Mouse (Mus musculus): Measurements from ENCODE around the gene Daxx. TPM values are rescaled to one million over a fixed set of nuclear protein-coding genes. Genes with fewer than 3 reads are reported as not detected.
A peak's percentile ranks its signal among the peaks of the same experiment; 100 is the strongest.

Gene Daxx
- total and polyA plus RNA-seq, 2 experiments from 2014 or later = 19.3 to 20.0 TPM

DNA sequence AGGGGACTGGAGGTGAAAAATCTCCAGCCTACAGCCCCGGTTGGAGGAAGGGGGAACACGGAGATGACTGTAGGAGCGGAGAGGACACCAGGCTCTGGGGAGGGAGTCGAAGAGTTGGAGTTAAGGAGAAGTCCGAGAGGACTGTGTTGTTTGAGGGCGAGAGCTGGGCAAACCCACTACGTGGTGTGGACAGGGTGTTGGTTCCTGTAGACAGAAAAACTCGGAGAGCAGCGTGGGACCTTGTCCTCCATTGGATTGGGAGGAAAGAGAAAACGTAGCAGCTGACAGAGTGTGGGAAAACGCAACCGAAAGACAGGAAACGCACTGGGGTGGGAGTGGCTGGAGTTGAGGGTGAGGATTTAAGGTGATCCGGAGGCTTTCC lies 646 bp downstream of the Daxx start:
- Histone ChIP-seq H3K4me1 (ENCODE audit: control insufficient read depth, insufficient read depth) (peaks cover 8% of the 10 kb centered on the region), H3K4me2 (ENCODE audit: low read depth, low read length) (peak overlapping the region; percentile 83), H3K9ac (replicated peaks; ENCODE audit: low read depth, low read length) (peak overlapping the region; percentile 84), H3K27ac (ENCODE audit: low read depth) (peak overlapping the region; percentile 96), H3K27me3 (ENCODE audit: control insufficient read depth, insufficient read depth, low read length) (no peaks in the 10 kb centered on the region), H3K4me3 (ENCODE audit: low read depth, low read length) (peak overlapping the region; percentile 93), H3K9me3 (replicated peaks; ENCODE audit: control insufficient read depth, low read length) (no peaks in the 10 kb centered on the region), H3K36me3 (replicated peaks; ENCODE audit: control insufficient read depth, insufficient read depth, low read length) (peaks cover 41% of the 10 kb centered on the region)
- no peak for ATAC-seq (ENCODE audit: insufficient read depth, low read depth)
- no peak for TF ChIP-seq EP300 (IDR thresholded peaks at IDR 0.05; ENCODE audit: low read depth)
- no peak for TF ChIP-seq CTCF (IDR thresholded peaks at IDR 0.05; ENCODE audit: low read depth)
- WGBS = under 1% methylated on average over 14 of the region's 14 CpGs
- peak; percentile 21 for DNase-seq (ENCODE audit: low spot score)

DNA sequence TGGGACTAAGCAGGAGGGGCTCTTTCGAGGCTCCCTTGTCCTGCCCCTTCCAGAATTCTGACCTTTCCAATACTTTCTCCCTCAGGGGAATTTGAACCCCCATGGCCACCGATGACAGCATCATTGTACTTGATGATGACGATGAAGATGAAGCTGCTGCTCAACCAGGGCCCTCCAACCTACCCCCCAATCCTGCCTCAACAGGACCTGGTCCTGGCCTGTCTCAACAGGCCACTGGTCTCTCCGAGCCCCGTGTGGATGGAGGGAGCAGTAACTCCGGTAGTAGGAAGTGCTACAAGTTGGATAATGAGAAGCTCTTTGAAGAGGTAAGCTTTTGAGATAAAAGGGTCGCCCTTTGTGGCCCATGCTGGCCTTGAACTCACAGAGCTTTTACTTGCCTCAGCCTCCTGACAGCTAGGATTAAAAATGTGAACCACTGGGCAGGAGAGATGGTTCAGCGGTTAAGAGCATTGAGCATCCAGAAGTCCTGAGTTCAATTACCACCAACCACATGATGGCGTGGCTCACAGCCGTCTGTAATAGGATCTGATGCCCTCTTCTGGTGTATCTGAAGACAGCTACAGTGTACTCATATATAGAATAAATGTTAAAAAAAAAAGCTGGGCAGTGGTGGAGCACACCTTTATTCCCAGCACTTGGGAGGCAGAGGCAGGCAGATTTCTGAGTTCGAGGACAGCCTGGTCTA lies 1.3 kb downstream of the Daxx start:
- no peak for ATAC-seq (ENCODE audit: insufficient read depth, low read depth)
- Histone ChIP-seq H3K9me3 (replicated peaks; ENCODE audit: control insufficient read depth, low read length) (no peaks in the 10 kb centered on the region), H3K36me3 (replicated peaks; ENCODE audit: control insufficient read depth, insufficient read depth, low read length) (peaks cover 45% of the 10 kb centered on the region), H3K4me3 (ENCODE audit: low read depth, low read length) (peak overlapping the region; percentile 93), H3K27ac (ENCODE audit: low read depth) (peak overlapping the region; percentile 96), H3K4me2 (ENCODE audit: low read depth, low read length) (peak overlapping the region; percentile 83), H3K9ac (replicated peaks; ENCODE audit: low read depth, low read length) (peak overlapping the region; percentile 84; the same call in 1 of the 2 replicates), H3K4me1 (ENCODE audit: control insufficient read depth, insufficient read depth) (peaks cover 8% of the 10 kb centered on the region), H3K27me3 (ENCODE audit: control insufficient read depth, insufficient read depth, low read length) (no peaks in the 10 kb centered on the region)
- no peak for DNase-seq (ENCODE audit: low spot score)
- TF ChIP-seq CTCF (IDR thresholded peaks at IDR 0.05; ENCODE audit: low read depth) = no peak
- no peak for TF ChIP-seq EP300 (IDR thresholded peaks at IDR 0.05; ENCODE audit: low read depth)
- 39% methylated on average over 11 of the region's 11 CpGs for whole genome bisulfite sequencing

DNA sequence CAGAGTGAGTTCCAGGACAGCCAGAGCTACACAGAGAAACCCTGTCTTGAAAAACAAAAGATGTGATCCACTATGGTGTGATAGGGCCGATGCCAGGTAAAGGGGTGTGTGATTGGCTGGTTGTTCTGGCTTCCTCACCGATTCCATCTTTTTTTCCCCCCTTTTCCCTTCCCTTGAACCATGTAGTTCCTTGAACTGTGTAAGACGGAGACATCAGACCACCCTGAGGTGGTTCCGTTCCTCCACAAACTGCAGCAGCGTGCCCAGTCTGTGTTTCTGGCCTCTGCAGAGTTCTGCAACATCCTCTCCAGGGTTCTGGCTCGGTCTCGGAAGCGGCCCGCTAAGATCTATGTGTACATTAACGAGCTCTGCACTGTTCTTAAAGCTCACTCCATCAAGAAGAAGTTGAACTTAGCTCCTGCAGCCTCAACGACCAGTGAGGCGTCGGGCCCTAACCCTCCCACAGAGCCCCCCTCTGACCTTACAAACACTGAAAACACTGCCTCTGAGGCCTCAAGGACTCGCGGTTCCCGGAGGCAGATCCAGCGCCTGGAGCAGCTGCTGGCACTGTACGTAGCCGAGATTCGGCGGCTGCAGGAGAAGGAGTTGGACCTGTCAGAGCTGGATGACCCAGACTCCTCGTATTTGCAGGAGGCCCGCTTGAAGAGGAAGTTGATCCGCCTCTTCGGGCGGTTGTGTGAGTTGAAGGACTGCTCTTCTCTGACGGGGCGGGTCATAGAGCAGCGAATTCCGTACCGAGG lies 2.0 kb downstream of the Daxx start:
- no peak overlapping the region for H3K27ac ChIP-seq (ENCODE audit: low read depth)
- no peak overlapping the region for H3K4me2 ChIP-seq (ENCODE audit: low read depth, low read length)
- no peak for TF ChIP-seq EP300 (IDR thresholded peaks at IDR 0.05; ENCODE audit: low read depth)
- no peak for TF ChIP-seq CTCF (IDR thresholded peaks at IDR 0.05; ENCODE audit: low read depth)
- H3K4me3 ChIP-seq (ENCODE audit: low read depth, low read length) = no peak overlapping the region
- DNase-seq (ENCODE audit: low spot score) (no peak), ATAC-seq (ENCODE audit: insufficient read depth, low read depth) (no peak)
- peaks cover 45% of the 10 kb centered on the region for H3K36me3 ChIP-seq (replicated peaks; ENCODE audit: control insufficient read depth, insufficient read depth, low read length)
- H3K4me1 ChIP-seq (ENCODE audit: control insufficient read depth, insufficient read depth) = peaks cover 8% of the 10 kb centered on the region
- no peak overlapping the region for H3K9ac ChIP-seq (replicated peaks; ENCODE audit: low read depth, low read length)
- 92% methylated on average over 31 of the region's 31 CpGs for WGBS
- H3K9me3 ChIP-seq (replicated peaks; ENCODE audit: control insufficient read depth, low read length) = no peaks in the 10 kb centered on the region
- H3K27me3 ChIP-seq (ENCODE audit: control insufficient read depth, insufficient read depth, low read length) = no peaks in the 10 kb centered on the region

DNA sequence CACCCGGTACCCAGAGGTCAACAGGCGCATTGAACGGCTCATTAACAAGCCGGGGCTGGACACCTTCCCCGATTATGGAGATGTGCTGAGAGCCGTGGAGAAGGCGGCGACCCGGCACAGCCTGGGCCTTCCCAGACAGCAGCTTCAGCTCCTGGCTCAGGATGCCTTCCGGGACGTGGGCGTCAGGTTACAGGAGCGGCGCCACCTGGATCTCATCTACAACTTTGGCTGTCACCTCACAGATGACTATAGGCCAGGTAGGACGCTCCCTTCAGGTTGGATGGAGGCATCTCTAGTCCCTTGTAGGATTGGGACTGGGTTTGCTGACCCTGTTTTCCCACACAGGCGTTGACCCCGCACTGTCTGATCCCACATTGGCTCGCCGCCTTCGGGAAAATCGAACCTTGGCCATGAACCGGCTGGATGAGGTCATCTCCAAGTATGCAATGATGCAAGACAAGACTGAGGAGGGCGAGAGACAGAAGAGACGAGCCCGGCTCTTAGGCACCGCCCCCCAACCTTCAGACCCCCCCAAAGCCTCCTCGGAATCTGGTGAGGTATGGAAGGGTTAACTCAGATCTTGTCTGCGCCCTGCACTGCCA lies 2.7 kb downstream of the Daxx start:
- no peak overlapping the region for H3K4me2 ChIP-seq (ENCODE audit: low read depth, low read length)
- WGBS = 88% methylated on average over 28 of the region's 28 CpGs
- DNase-seq (ENCODE audit: low spot score) = no peak
- H3K36me3 ChIP-seq (replicated peaks; ENCODE audit: control insufficient read depth, insufficient read depth, low read length) = peaks cover 45% of the 10 kb centered on the region
- no peak overlapping the region for H3K27ac ChIP-seq (ENCODE audit: low read depth)
- no peak overlapping the region for H3K4me3 ChIP-seq (ENCODE audit: low read depth, low read length)
- H3K9me3 ChIP-seq (replicated peaks; ENCODE audit: control insufficient read depth, low read length) = no peaks in the 10 kb centered on the region
- no peak overlapping the region for H3K9ac ChIP-seq (replicated peaks; ENCODE audit: low read depth, low read length)
- H3K4me1 ChIP-seq (ENCODE audit: control insufficient read depth, insufficient read depth) = peaks cover 12% of the 10 kb centered on the region
- H3K27me3 ChIP-seq (ENCODE audit: control insufficient read depth, insufficient read depth, low read length) = no peaks in the 10 kb centered on the region
- TF ChIP-seq EP300 (IDR thresholded peaks at IDR 0.05; ENCODE audit: low read depth) (no peak), CTCF (IDR thresholded peaks at IDR 0.05; ENCODE audit: low read depth) (no peak)
- no peak for ATAC-seq (ENCODE audit: insufficient read depth, low read depth)

DNA sequence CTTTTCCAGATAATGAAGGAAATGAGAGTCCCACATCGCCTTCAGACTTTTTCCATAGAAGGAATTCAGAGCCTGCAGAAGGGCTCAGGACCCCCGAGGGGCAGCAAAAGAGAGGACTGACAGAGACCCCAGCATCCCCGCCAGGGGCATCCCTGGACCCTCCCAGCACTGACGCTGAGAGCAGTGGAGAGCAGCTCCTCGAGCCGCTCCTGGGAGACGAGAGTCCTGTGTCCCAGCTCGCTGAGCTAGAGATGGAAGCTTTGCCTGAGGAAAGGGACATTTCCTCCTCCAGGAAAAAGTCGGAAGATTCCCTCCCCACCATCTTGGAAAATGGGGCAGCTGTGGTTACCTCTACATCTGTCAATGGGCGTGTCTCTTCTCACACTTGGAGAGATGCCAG lies 4.0 kb downstream of the Daxx start:
- Histone ChIP-seq H3K4me2 (ENCODE audit: low read depth, low read length) (no peak overlapping the region), H3K9ac (replicated peaks; ENCODE audit: low read depth, low read length) (no peak overlapping the region), H3K4me3 (ENCODE audit: low read depth, low read length) (no peak overlapping the region), H3K27ac (ENCODE audit: low read depth) (no peak overlapping the region), H3K9me3 (replicated peaks; ENCODE audit: control insufficient read depth, low read length) (no peaks in the 10 kb centered on the region), H3K27me3 (ENCODE audit: control insufficient read depth, insufficient read depth, low read length) (no peaks in the 10 kb centered on the region), H3K4me1 (ENCODE audit: control insufficient read depth, insufficient read depth) (peaks cover 9% of the 10 kb centered on the region), H3K36me3 (replicated peaks; ENCODE audit: control insufficient read depth, insufficient read depth, low read length) (peaks cover 45% of the 10 kb centered on the region)
- no peak for DNase-seq (ENCODE audit: low spot score)
- ATAC-seq (ENCODE audit: insufficient read depth, low read depth) = no peak
- TF ChIP-seq CTCF (IDR thresholded peaks at IDR 0.05; ENCODE audit: low read depth) (no peak), EP300 (IDR thresholded peaks at IDR 0.05; ENCODE audit: low read depth) (no peak)
- WGBS = 86% methylated on average over 10 of the region's 10 CpGs
